Mouse (Mus musculus) midbrain, embryonic 10.5 days (tissue): ENCODE results near the gene Rexo4. TPM values are rescaled to one million over a fixed set of nuclear protein-coding genes. Genes with fewer than 3 reads are reported as not detected.

ENCODE experiments used
- DNase-seq: peaks from one replicate; pipeline ENCODE4 v3.0.0-alpha.2; 2017; ENCODE audit warnings: low spot score
- H3K27ac ChIP-seq: fragments of 300-500 bp; sonication (generic); replicated peaks from 2 replicates; pipeline ENCODE4 v1.5.1; 2016; ENCODE audit warnings: mild to moderate bottlenecking
- H3K27me3 ChIP-seq: fragments of 300-500 bp; sonication (generic); 2 replicates; pipeline ENCODE4 v1.6.1; 2016; ENCODE audit warnings: low read depth, mild to moderate bottlenecking; ENCODE audit not compliant: poor library complexity, severe bottlenecking
- H3K36me3 ChIP-seq: fragments of 300-500 bp; sonication (generic); 2 replicates; pipeline ENCODE4 v1.6.1; 2016; ENCODE audit warnings: mild to moderate bottlenecking, moderate library complexity
- H3K4me1 ChIP-seq: fragments of 300-500 bp; sonication (generic); 2 replicates; pipeline ENCODE4 v1.6.1; 2016
- H3K4me3 ChIP-seq: fragments of 300-500 bp; sonication (generic); 2 replicates; pipeline ENCODE4 v1.5.1; 2016; ENCODE audit warnings: mild to moderate bottlenecking, moderate library complexity
- H3K9me3 ChIP-seq: fragments of 300-500 bp; sonication (generic); replicated peaks from 2 replicates; pipeline ENCODE4 v1.6.1; 2016; ENCODE audit warnings: mild to moderate bottlenecking
- WGBS: fragments of 180-500 bp; shearing (Covaris S2); methylation state at CpG from one replicate; pipeline ENCODE4 v1.1.7; 2016; 5-methylcytosine and 5-hydroxymethylcytosine counted together
- polyA plus RNA-seq: library from polyadenylated mRNA; unstranded; fragments of >200 nt; fragmentation: Nextera tagmentation; extraction: Ambion mirVana; gene quantifications from 2 replicates; pipeline ENCODE4 v1.2.1, GENCODE M21; 2016

Rexo4 gene
- 52.6 and 57.7 TPM in 2 replicates for polyA plus RNA-seq

- Histone ChIP-seq H3K4me3 (peak within 1 kb of the TSS; percentile 86), H3K4me1 (peaks cover 28% of the 10 kb centered on the region), H3K9me3 (peaks cover 5% of the 10 kb centered on the region; the same call in 1 of the 2 replicates), H3K36me3 (peaks cover 35% of the 10 kb centered on the region), H3K27me3 (no peaks in the 10 kb centered on the region), H3K27ac (peak within 1 kb of the TSS; percentile 96)
- peak; percentile 93 for DNase-seq
- WGBS: under 1% methylated on average over 50 of the region's 50 CpGs
Measured at GRCm38 (mm10) chr2:26963923-26964723, at the start of gene Rexo4. Gene Rexo4 (minus strand): TSS chr2:26964386.

DNA sequence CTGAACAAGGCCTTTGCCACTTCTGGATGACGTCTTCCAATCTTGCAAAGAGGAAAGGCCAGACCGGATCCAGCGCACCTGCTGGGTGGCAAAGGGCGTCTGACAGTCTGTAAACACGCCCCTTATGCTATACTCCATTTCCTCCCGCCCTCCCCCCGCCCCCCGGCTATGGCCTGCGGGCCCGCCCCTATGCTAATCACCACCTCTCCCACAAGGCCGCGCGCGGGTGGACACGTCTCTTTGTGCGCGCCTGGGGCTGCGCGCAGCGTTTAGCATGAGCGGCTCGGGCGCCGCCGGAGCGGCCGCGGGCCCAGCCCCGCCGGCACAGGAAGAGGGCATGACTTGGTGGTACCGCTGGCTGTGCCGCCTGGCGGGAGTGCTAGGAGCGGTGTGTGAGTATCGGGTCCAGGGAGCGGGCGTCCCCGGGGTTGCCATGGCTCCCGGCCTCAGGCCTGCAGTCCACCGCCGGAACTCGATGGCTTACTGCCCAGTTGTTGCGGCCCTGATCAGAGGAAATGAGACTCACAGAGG lies 45.6 kb upstream of the Rexo4 start, which contains the start of gene Cacfd1:
Cacfd1 (plus strand) TSS at position 213 of the 531 bp plus-strand sequence.
- Histone ChIP-seq H3K36me3 (peaks cover 18% of the 10 kb centered on the region), H3K9me3 (no peaks in the 10 kb centered on the region), H3K4me1 (peaks cover 29% of the 10 kb centered on the region), H3K27ac (peak within 1 kb of the TSS; percentile 96), H3K27me3 (peaks cover 11% of the 10 kb centered on the region; the same call in 1 of the 2 replicates), H3K4me3 (peak within 1 kb of the TSS; percentile 78)
- DNase-seq: peak; percentile 91
- 1% methylated on average over 43 of the region's 43 CpGs for WGBS

- Histone ChIP-seq H3K9me3 (no peaks in the 10 kb centered on the region), H3K4me3 (no peak overlapping the region), H3K27ac (no peak overlapping the region), H3K27me3 (peaks cover 11% of the 10 kb centered on the region; the same call in 1 of the 2 replicates), H3K36me3 (no peaks in the 10 kb centered on the region), H3K4me1 (peaks cover 29% of the 10 kb centered on the region)
- WGBS: 82% methylated on average over 7 of the region's 7 CpGs
- DNase-seq: no peak
Measured at GRCm38 (mm10) chr2:27007701-27008100, 43.5 kb upstream of the Rexo4 start.

GRCm38 (mm10) chr2:27006255-27006654 lies 42.1 kb upstream of the Rexo4 start:
- peaks cover 22% of the 10 kb centered on the region for H3K4me1 ChIP-seq
- H3K36me3 ChIP-seq: no peaks in the 10 kb centered on the region
- H3K9me3 ChIP-seq: no peaks in the 10 kb centered on the region
- peaks cover 11% of the 10 kb centered on the region; the same call in 1 of the 2 replicates for H3K27me3 ChIP-seq
- no peak for DNase-seq
- no peak overlapping the region for H3K4me3 ChIP-seq
- H3K27ac ChIP-seq: no peak overlapping the region
- 77% methylated on average over 4 of the region's 4 CpGs for WGBS

DNA sequence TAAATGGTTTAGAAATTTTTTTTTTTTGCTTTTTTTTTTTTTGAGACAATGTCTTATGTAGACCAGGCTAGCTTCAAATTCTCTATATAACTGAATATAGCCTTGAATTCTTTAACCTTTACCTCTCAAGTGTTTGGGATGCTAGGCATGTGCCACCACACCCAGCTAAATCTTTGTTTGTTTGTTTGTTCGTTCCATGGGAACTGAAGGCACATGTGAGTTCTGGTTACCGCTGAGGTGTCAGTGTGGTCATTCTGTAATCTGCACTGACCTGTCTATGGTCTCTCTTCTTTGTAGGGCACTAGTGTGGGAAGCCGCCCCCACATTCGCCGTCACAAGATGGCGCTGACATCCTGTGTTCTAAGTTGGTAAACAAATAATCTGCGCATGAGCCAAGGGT lies 33.8 kb upstream of the Rexo4 start:
- Histone ChIP-seq H3K4me1 (no peaks in the 10 kb centered on the region), H3K9me3 (no peaks in the 10 kb centered on the region), H3K4me3 (no peak overlapping the region), H3K27ac (no peak overlapping the region), H3K36me3 (no peaks in the 10 kb centered on the region), H3K27me3 (no peaks in the 10 kb centered on the region)
- WGBS: 87% methylated on average over 7 of the region's 7 CpGs
- no peak for DNase-seq

DNA sequence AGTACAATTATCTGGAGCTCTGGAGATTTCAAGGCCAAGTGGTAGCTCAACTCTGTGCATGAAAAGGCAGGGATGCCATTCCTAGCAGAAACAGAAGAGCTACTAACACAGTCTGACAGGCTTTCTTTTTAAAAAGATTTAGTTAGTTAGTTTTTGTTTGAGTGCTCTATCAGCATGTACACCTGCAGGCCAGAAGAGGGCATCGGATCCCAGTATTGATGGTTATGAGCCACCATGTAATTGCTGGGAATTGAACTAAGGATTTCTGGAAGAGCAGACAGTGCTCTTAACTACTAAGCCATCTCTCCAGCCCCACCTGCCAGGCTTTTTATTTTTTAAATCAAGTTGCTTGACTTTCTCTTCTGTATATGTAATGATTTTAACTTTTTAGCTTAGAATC lies 33.3 kb upstream of the Rexo4 start:
- H3K9me3 ChIP-seq: no peaks in the 10 kb centered on the region
- H3K4me3 ChIP-seq: no peak overlapping the region
- no peak overlapping the region for H3K27ac ChIP-seq
- no peaks in the 10 kb centered on the region for H3K36me3 ChIP-seq
- no peaks in the 10 kb centered on the region for H3K27me3 ChIP-seq
- H3K4me1 ChIP-seq: no peaks in the 10 kb centered on the region
- DNase-seq: no peak
- WGBS: 74% methylated on average over 1 of the region's 1 CpGs

GRCm38 (mm10) chr2:26993936-26994335 lies 29.8 kb upstream of the Rexo4 start:
- WGBS: 78% methylated on average over 3 of the region's 3 CpGs
- no peak overlapping the region for H3K4me3 ChIP-seq
- no peak for DNase-seq
- H3K36me3 ChIP-seq: no peaks in the 10 kb centered on the region
- H3K27me3 ChIP-seq: no peaks in the 10 kb centered on the region
- H3K4me1 ChIP-seq: no peaks in the 10 kb centered on the region
- no peaks in the 10 kb centered on the region for H3K9me3 ChIP-seq
- no peak overlapping the region for H3K27ac ChIP-seq

- Histone ChIP-seq H3K36me3 (no peaks in the 10 kb centered on the region), H3K4me3 (no peak overlapping the region), H3K27ac (no peak overlapping the region), H3K27me3 (no peaks in the 10 kb centered on the region), H3K4me1 (no peaks in the 10 kb centered on the region), H3K9me3 (no peaks in the 10 kb centered on the region)
- no peak for DNase-seq
- 83% methylated on average over 5 of the region's 5 CpGs for WGBS
Measured at GRCm38 (mm10) chr2:26984640-26985039, 20.5 kb upstream of the Rexo4 start.

GRCm38 (mm10) chr2:26984179-26984578 lies 20.0 kb upstream of the Rexo4 start:
- no peaks in the 10 kb centered on the region for H3K9me3 ChIP-seq
- H3K4me3 ChIP-seq: no peak overlapping the region
- 80% methylated on average over 2 of the region's 2 CpGs for WGBS
- DNase-seq: no peak
- H3K27ac ChIP-seq: no peak overlapping the region
- H3K4me1 ChIP-seq: no peaks in the 10 kb centered on the region
- no peaks in the 10 kb centered on the region for H3K27me3 ChIP-seq
- no peaks in the 10 kb centered on the region for H3K36me3 ChIP-seq

DNA sequence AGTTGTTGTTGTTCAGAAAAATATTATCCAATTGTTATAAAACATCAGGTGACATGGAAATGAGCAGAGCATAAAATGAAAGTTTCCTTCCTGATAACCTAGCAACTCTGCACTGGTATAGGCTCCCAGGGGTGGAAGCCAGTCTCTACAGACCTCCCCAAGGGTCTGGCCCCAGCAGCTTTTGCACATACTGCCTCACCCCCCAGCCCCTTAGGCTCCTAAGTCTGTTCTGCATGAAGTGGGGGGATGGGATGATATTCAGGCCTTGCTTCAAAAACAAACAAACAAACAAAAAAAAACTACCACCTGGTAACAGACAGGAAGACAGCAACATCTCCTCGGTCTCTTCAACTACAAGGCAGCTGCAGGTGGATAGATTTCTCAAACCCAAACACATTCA lies 16.2 kb upstream of the Rexo4 start:
- WGBS: 78% methylated on average over 1 of the region's 1 CpGs
- Histone ChIP-seq H3K36me3 (no peaks in the 10 kb centered on the region), H3K27ac (no peak overlapping the region), H3K9me3 (no peaks in the 10 kb centered on the region), H3K27me3 (no peaks in the 10 kb centered on the region), H3K4me3 (no peak overlapping the region), H3K4me1 (no peaks in the 10 kb centered on the region)
- DNase-seq: no peak

DNA sequence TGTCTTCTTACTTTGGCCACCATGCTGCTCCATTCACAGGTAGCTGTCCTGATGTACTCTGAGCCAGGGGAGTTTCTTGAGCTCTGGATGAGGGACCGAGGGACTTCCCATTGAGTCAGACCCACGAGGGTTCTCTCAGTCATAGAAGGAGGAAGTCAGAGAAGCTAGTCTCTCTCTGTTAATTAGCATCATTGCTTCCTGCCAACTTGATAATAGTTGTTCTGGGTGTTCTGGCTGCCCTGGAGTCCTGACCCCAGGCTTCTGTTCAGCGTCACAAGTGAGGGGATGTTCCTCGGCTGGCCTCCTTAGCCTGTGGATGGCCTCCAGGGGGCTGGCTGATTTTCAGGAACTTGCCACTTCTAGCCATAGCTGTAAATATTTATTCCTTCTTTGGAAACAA lies 9.8 kb upstream of the Rexo4 start:
- DNase-seq: no peak
- no peaks in the 10 kb centered on the region for H3K27me3 ChIP-seq
- no peaks in the 10 kb centered on the region for H3K36me3 ChIP-seq
- H3K9me3 ChIP-seq: no peaks in the 10 kb centered on the region
- H3K27ac ChIP-seq: no peak overlapping the region
- 72% methylated on average over 4 of the region's 4 CpGs for WGBS
- H3K4me1 ChIP-seq: peaks cover 4% of the 10 kb centered on the region; the same call in 1 of the 2 replicates
- no peak overlapping the region for H3K4me3 ChIP-seq

DNA sequence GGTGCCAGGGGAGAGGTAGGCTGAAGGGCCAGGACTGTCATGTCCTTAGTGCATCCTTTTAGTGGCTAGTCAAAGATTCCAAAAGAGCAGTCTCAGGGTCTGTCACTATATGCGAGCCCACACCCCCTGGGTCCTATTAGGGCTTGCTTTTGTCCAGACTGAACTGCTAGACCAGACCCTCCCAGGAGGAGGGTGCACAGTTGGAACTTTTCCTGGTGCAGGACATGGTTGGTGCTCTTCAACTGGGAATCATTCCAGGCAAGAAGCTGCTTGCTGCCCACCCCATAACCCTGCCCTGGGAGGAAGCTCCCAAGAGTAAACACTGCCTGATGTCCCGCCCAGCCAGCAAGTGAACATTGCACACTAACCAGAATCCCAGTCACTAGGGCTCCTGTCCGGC lies 8.9 kb upstream of the Rexo4 start, which contains the start of gene Adamts13:
Adamts13 (plus strand) TSS at position 301 of the 400 bp plus-strand sequence.
- Histone ChIP-seq H3K4me1 (peaks cover 4% of the 10 kb centered on the region; the same call in 1 of the 2 replicates), H3K27me3 (no peaks in the 10 kb centered on the region), H3K9me3 (no peaks in the 10 kb centered on the region), H3K36me3 (no peaks in the 10 kb centered on the region), H3K4me3 (no peak within 1 kb of the TSS), H3K27ac (no peak within 1 kb of the TSS)
- 68% methylated on average over 3 of the region's 3 CpGs for WGBS
- no peak for DNase-seq

- no peak for DNase-seq
- no peaks in the 10 kb centered on the region for H3K27me3 ChIP-seq
- H3K9me3 ChIP-seq: peaks cover 5% of the 10 kb centered on the region; the same call in 1 of the 2 replicates
- H3K27ac ChIP-seq: no peak overlapping the region
- H3K4me3 ChIP-seq: no peak overlapping the region
- H3K4me1 ChIP-seq: peaks cover 24% of the 10 kb centered on the region
- WGBS: 75% methylated on average over 2 of the region's 2 CpGs
- H3K36me3 ChIP-seq: peaks cover 6% of the 10 kb centered on the region
Measured at GRCm38 (mm10) chr2:26967262-26967661, 3.1 kb upstream of the Rexo4 start.
